Mouse (Mus musculus) heart, embryonic 14.5 days (tissue): ENCODE results near the gene Mgat4b. TPM values are rescaled to one million over a fixed set of nuclear protein-coding genes. Genes with fewer than 3 reads are reported as not detected.

Experiments
- ATAC-seq: fragments of 200-750 bp; cut with Nextera tagmentation; 2 replicates; pipeline ENCODE4 v1.8.0; 2017; ENCODE audit warnings: low read depth, moderate TSS enrichment; ENCODE audit not compliant: insufficient number of reproducible peaks, insufficient read depth, low FRiP score
- H3K27ac ChIP-seq, 2 experiments: fragments of 200-500 bp in 1 of 2; fragments of 300-500 bp in 1 of 2; sonication (generic) in 1 of 2; replicated peaks in 1 of 2; 2 replicates each; pipeline ENCODE4 v1.5.1; 2012 to 2014; ENCODE audit warnings: low read depth in 2 of 2, low read length in 2 of 2, control low read depth in 1 of 2, mild to moderate bottlenecking in 1 of 2, mixed read lengths in 1 of 2; ENCODE audit not compliant: control insufficient read depth in 1 of 2, insufficient read depth in 1 of 2
- H3K27me3 ChIP-seq: fragments of 300-500 bp; sonication (generic); 2 replicates; pipeline ENCODE4 v1.6.1; 2014; ENCODE audit warnings: mild to moderate bottlenecking, low read length, control low read depth; ENCODE audit not compliant: control insufficient read depth, insufficient read depth
- H3K36me3 ChIP-seq: fragments of 300-500 bp; sonication (generic); 2 replicates; pipeline ENCODE4 v1.6.1; 2014; ENCODE audit warnings: mild to moderate bottlenecking, control low read depth, low read length, mixed read lengths; ENCODE audit not compliant: control insufficient read depth, insufficient read depth
- H3K4me1 ChIP-seq, 2 experiments: fragments of 200-500 bp in 1 of 2; fragments of 300-500 bp in 1 of 2; sonication (generic) in 1 of 2; 2 replicates each; pipeline ENCODE4 v1.6.1; 2012 to 2014; ENCODE audit warnings: low read length in 2 of 2, control low read depth in 1 of 2, mixed read lengths in 1 of 2; ENCODE audit not compliant: control insufficient read depth in 2 of 2, insufficient read depth in 2 of 2
- H3K4me2 ChIP-seq: fragments of 300-500 bp; sonication (generic); 2 replicates; pipeline ENCODE4 v1.6.1; 2014; ENCODE audit warnings: mild to moderate bottlenecking, low read length
- H3K4me3 ChIP-seq, 2 experiments: fragments of 200-500 bp in 1 of 2; fragments of 300-500 bp in 1 of 2; sonication (generic) in 1 of 2; 2 replicates each; pipeline ENCODE4 v1.5.1; 2012 to 2014; ENCODE audit warnings: low read length in 2 of 2, mild to moderate bottlenecking in 2 of 2, control low read depth in 1 of 2, low read depth in 1 of 2, moderate library complexity in 1 of 2; ENCODE audit not compliant: control insufficient read depth in 1 of 2, insufficient read depth in 1 of 2
- H3K9ac ChIP-seq: fragments of 300-500 bp; sonication (generic); 2 replicates; pipeline ENCODE4 v1.6.1; 2014; ENCODE audit warnings: mild to moderate bottlenecking, low read length
- H3K9me3 ChIP-seq: fragments of 300-500 bp; sonication (generic); 2 replicates; pipeline ENCODE4 v1.6.1; 2016; ENCODE audit warnings: low read length, control low read depth; ENCODE audit not compliant: control insufficient read depth
- whole genome bisulfite sequencing: fragments of 180-500 bp; shearing (Covaris S2); extraction: QIAGEN DNeasy Blood & Tissue Kit; methylation state at CpG from one replicate; pipeline ENCODE4 v1.1.7; 2014; 5-methylcytosine and 5-hydroxymethylcytosine counted together
- polyA plus RNA-seq: library from polyadenylated mRNA; unstranded; fragments of >200 nt; fragmentation: Nextera tagmentation; extraction: Ambion mirVana; gene quantifications from 2 replicates; pipeline ENCODE4 v1.2.1, GENCODE M21; 2014

Gene Mgat4b
- polyA plus RNA-seq, 1 experiment from 2014 or later: 37.6 TPM

GRCm38 (mm10) chr11:50222559-50223276 is 12.0 kb downstream of the Mgat4b start:
- Histone ChIP-seq H3K27ac (no peak overlapping the region), H3K4me1 (peaks cover 9 to 28% of the 10 kb centered on the region in 2 experiments), H3K4me2 (no peak overlapping the region), H3K4me3 (no peak overlapping the region), H3K27me3 (no peaks in the 10 kb centered on the region), H3K9me3 (no peaks in the 10 kb centered on the region), H3K9ac (no peak overlapping the region), H3K36me3 (peaks cover 3% of the 10 kb centered on the region; the same call in 1 of the 2 replicates)
- WGBS: 60% methylated on average over 7 of the region's 7 CpGs
- ATAC-seq: no peak

- 9% methylated on average over 17 of the region's 17 CpGs for WGBS
- Histone ChIP-seq H3K9me3 (no peaks in the 10 kb centered on the region), H3K4me1 (peaks cover 9 to 26% of the 10 kb centered on the region in 2 experiments), H3K27me3 (no peaks in the 10 kb centered on the region), H3K36me3 (peaks cover 5% of the 10 kb centered on the region; the same call in 1 of the 2 replicates), H3K9ac (peak overlapping the region; percentile 89), H3K4me3 (peak overlapping the region; percentile 73 to 75), H3K27ac (peak overlapping the region; percentile 69 to 76), H3K4me2 (peak overlapping the region; percentile 82)
- ATAC-seq: no peak
Measured at GRCm38 (mm10) chr11:50223783-50224662, 13.3 kb downstream of the Mgat4b start.

GRCm38 (mm10) chr11:50224671-50225530 is 14.2 kb downstream of the Mgat4b start:
- Histone ChIP-seq H3K9me3 (no peaks in the 10 kb centered on the region), H3K4me1 (peaks cover 9 to 26% of the 10 kb centered on the region in 2 experiments), H3K4me2 (peak overlapping the region; percentile 82), H3K36me3 (peaks cover 5% of the 10 kb centered on the region; the same call in 1 of the 2 replicates), H3K27me3 (no peaks in the 10 kb centered on the region), H3K4me3 (peak overlapping the region; percentile 73 to 75), H3K27ac (peak overlapping the region; percentile 69 to 76), H3K9ac (peak overlapping the region; percentile 89)
- WGBS: under 1% methylated on average over 69 of the region's 70 CpGs
- ATAC-seq: peak; percentile 84

GRCm38 (mm10) chr11:50225611-50226378 is 15.1 kb downstream of the Mgat4b start:
- H3K27ac ChIP-seq: peak overlapping the region; percentile 43 to 69; a peak in 3 of 4 replicates
- peak; percentile 13; the same call in 1 of the 2 replicates for ATAC-seq
- no peaks in the 10 kb centered on the region for H3K9me3 ChIP-seq
- H3K36me3 ChIP-seq: peaks cover 5% of the 10 kb centered on the region; the same call in 1 of the 2 replicates
- peak overlapping the region; percentile 82 for H3K4me2 ChIP-seq
- peak overlapping the region; percentile 73 to 75 for H3K4me3 ChIP-seq
- peak overlapping the region; percentile 89 for H3K9ac ChIP-seq
- peaks cover 11 to 26% of the 10 kb centered on the region in 2 experiments for H3K4me1 ChIP-seq
- 3% methylated on average over 34 of the region's 34 CpGs for WGBS
- no peaks in the 10 kb centered on the region for H3K27me3 ChIP-seq

DNA sequence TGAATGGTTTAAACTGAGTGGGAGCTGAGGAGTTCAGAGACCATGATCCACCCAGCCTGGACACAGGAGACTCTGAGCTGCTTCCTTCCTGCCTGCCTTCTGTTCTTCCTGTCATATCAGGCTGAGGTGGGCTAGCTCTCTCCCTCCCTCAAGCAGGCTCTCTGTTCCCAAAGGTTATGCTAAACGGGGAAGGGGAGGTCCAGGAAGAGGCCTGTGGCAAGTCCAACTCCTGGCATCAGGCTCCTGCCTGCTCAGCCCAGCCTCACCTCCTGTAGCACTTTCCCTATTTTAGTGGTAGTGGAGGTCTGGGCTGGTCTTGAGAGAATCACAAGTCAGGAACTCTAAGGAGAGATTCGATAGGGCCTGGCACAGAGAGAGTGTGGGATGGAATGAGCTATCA is 15.7 kb downstream of the Mgat4b start:
- H3K27ac ChIP-seq: peak overlapping the region; percentile 43 to 69
- peaks cover 13 to 26% of the 10 kb centered on the region in 2 experiments for H3K4me1 ChIP-seq
- H3K4me2 ChIP-seq: peak overlapping the region; percentile 82
- WGBS: 53% methylated on average over 2 of the region's 2 CpGs
- ATAC-seq: no peak
- peak overlapping the region; percentile 89 for H3K9ac ChIP-seq
- no peaks in the 10 kb centered on the region for H3K27me3 ChIP-seq
- no peaks in the 10 kb centered on the region for H3K9me3 ChIP-seq
- H3K4me3 ChIP-seq: peak overlapping the region; percentile 73 to 75
- peaks cover 5% of the 10 kb centered on the region; the same call in 1 of the 2 replicates for H3K36me3 ChIP-seq

- WGBS: 63% methylated on average over 3 of the region's 3 CpGs
- Histone ChIP-seq H3K9me3 (no peaks in the 10 kb centered on the region), H3K27ac (peak overlapping the region; percentile 43 to 69), H3K27me3 (no peaks in the 10 kb centered on the region), H3K36me3 (peaks cover 13% of the 10 kb centered on the region), H3K4me1 (peaks cover 13 to 26% of the 10 kb centered on the region in 2 experiments), H3K4me2 (peak overlapping the region; percentile 82), H3K4me3 (no peak overlapping the region), H3K9ac (0 out of 2 replicates have a peak overlapping the region, but pooled peaks have one; percentile 89)
- ATAC-seq: no peak
Measured at GRCm38 (mm10) chr11:50227226-50227625, 16.5 kb downstream of the Mgat4b start.
